Mouse (Mus musculus) spleen, postnatal 4 days (tissue): ENCODE data around the gene Nrl.

Experiments used
- DNase-seq, 2 experiments: peaks; one replicate each; pipeline ENCODE4 v3.0.0; 2022; ENCODE audit warnings: low spot score in 2 of 2

Gene Nrl

DNA sequence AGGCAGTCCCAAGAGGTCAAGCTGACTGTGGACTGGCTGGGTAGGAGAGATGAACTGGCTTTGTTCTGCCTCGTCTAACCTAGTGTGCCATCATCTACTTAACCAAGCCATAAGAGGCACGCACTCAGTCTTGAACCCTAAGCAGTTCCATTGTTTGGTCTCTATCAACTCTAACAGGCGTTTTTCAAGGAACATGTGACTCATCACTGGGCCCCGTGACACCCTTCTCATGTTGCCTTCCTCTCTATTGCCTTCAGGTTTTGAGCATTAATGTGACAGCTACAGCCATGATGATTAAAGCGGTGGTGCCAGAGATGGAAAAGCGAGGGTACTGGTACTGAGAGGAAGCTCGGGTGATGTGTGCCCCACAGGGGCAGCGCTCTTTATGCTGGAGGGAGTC, 37.9 kb downstream of the Nrl start:
- no peak for DNase-seq

DNA sequence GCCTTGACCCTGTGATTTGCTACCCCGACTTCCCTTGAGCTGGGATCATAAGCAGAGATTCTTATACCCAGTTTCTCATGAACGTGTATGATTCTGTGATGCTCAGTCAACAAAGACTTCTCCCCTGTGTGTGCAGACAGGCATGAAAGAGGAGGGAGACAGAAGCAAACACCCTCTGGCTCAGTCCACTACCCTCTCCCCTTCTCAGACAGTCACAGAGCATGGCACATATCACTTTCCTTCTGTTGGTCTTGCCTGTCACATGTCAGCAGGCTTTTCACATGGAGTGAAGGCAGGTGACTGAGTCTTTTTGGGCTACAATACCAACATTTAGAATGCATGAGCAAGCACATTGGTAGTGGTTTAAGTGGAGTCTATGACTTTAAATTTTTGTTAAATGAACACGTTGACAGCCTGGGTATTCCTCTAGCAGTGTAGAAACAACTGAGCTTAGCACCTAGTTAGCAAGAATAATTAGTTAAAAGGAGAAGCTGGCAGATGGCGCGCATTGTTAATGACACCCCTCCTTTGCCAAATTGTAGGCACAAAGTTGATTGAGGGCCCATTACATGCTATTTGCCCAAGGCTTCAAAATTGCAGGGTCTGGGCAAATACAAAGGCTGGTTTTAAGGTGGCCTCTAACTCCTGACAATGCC, 40.2 kb downstream of the Nrl start:
- DNase-seq = no peak

DNA sequence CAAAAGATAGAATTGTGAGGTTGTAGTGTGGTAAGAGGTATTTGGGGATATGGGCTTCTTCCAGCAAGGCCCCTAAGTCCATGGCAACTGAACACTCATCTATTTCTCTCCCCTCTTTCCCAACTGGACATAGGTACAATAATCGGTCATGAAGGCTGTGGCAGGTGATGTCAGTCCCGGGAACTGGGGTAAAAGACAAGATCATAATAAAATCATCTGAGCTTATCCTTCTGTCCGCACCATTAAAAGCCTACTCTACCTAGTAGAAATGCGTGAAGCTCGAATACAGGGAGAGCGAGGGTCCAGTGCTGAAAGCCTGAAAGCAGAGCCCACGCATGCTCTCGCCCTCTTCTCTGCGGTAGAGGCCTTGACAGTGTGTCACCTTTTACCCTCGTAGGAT, 45.2 kb downstream of the Nrl start:
- DNase-seq = no peak

DNA sequence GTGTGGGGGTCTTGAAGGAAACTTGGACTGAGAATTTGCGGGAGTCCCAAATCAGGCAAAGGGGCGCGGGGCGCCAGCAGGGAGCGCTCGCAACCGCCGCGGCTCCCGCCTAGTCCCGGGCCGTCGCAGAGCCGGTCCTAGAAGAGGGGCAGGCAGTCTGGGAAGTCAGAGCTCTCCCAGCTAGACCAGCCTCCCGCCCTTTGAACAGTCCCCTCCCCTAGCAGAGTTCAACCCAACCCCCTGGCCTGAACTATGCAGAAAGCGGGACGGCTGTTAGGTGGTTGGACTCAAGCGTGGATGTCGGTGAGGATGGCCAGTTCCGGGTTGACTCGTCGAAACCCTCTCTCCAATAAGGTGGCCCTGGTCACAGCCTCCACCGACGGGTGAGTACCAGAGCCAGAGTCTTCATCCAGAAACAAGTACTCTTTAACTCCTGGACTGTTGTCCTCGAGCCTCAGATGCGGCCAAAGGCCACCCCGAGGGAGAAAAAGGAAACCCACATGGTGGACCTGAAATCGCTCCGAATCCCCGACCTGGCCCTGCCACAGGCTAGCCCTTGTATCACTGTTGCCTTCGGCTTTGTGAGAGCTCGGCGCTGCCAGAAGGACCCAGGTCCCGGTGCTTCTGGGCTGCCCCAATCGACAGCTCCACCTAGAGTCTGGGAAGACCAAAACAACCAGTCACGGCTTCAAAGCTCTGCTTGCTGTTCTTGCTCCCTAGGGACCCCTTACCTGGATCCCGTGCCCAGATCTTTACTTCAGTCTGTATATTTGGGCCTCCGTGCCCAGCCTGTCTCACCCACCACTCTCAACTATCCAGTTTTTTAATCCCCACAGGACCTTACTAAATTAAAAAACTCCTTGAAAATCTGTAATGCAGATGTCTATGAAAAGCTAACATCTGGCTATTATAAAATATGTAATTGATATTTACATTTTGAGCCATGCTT, 45.9 kb downstream of the Nrl start, which contains the start of gene Dhrs4:
Gene Dhrs4 (plus strand): TSS at position 108 of the 949 bp plus-strand sequence.
- DNase-seq = peak; percentile 83 to 91

DNA sequence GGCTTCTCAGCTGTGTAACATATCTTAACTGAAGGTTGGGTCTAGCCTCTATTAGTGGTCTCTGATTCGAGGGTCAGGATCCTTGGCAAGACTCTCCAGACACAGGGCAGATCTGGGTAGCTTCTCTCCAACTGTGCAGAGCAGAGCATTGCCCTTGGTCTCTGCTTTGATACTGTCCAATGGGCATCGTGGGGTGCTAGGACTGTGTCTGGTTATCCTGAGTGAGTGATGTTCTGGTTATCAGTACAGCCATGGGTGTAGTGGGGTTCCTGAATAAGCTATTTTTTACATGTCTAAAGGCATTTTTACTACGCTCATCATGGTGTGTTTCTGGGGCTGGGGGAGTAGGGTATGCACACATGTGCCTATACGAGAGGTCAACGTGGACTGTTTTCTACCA, 47.0 kb downstream of the Nrl start:
- peak in 1 of 2 experiments; percentile 17 for DNase-seq

DNA sequence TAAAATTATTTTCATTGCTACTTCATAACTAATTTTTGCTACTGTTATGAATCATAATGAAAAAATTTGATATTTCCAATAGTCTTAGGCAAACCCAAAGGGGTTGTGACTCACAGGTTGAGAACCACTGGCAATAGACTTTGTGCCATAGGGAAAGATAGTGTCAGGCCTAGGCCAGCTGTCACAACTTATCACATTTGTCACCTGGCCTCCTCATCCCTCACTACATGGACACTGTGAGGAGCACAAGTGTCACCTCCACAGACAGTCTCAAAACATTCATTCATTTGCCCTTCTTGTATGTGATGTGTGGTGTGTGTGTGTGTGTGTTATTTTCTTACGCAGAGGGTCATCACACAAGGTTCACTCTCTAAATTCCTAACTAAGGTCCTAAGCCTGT, 47.4 kb downstream of the Nrl start:
- DNase-seq = no peak

DNA sequence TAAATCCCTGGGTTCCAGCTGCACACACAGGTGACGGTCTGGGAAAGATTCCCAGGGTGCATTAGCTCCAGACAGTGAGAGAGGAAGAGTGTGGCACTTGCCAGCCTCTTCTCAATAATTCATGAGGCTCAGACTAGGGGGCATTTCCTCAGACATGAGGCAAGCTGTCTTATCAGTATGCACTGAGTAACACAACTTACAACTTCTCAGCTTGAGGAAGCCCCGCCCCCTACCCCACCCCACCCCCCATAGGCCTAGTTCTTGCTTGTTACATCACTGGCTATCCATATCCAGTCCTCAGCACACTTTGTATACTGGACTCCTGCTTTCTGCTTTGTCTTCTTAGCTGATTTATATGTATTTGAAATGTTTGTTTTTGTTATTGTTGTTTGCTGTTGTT, 49.1 kb downstream of the Nrl start:
- DNase-seq = no peak

DNA sequence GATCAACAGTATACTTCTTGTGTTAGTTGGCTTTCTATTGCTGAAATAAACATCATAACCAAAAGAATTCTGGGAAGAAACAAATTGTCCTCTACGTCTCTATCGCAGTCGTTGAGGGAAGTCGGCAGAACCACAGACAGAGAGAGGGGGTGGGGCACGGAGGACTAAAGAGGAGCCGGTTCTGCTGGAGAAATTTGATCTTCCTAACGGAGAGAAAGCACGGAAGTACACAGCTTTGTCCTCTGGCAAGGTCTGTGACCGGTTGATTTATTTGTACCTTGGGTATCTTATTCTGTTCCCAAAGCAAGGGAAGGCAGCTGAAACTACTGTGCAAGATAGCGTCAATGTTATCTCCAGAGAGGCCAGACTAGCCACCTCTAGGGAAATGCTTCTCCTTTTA, 54.0 kb downstream of the Nrl start:
- DNase-seq = no peak

DNA sequence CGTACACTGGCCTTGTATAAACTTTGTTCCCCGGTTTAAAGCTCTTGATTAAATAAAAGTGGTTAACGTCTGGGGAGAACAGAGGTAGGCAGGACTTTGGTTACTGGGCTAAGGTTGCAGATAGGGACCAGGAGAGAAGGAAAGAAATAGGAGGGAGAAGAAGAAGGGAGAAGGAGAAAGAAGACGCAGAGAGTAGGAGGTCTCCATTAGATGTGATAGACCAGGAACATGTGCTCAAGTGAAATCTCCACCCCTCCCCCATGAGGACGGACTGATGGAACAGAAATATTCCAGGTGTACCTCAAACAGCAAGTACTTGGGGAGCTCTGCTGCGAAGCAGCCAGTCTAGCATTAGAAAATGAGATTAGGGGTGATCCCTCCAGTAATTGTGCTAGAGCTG, 55.0 kb downstream of the Nrl start:
- no peak for DNase-seq

DNA sequence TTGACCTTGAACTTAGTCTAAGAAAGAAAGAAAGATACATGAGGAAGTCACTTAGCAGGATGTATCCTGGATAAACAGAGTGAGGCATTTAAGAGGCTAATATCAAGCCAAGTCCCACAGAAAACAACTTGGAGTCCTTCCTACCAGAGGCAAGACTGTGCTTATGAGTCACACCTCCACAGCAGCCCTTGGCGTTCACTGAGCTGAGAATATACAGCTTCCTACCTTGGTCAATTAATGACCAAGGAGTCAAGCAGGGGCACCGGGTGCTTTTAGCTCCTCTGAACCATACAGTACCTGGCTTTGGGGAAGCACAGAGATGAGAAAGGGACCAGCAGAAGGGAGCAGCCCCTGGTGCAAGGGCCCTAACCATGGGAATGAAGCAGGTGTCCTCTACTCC, 55.7 kb downstream of the Nrl start:
- no peak for DNase-seq
